Mouse (Mus musculus) lung, adult 2 months (tissue): ENCODE measurements around the gene Gtf2ird1.

ENCODE experiments used
- CTCF ChIP-seq: fragments of 200-500 bp; IDR thresholded peaks from 2 replicates; pipeline ENCODE4 v1.5.1; 2011; ENCODE audit warnings: mild to moderate bottlenecking, low read length, control low read depth; ENCODE audit not compliant: insufficient read depth
- POLR2A ChIP-seq: fragments of 200-500 bp; IDR thresholded peaks from 2 replicates; pipeline ENCODE4 v1.6.1; 2011; ENCODE audit warnings: low read depth, mild to moderate bottlenecking, control low read depth, low read length, borderline replicate concordance; ENCODE audit errors: extremely low read depth

GRCm38 (mm10) chr5:134318903-134319302, 137.6 kb downstream of the Gtf2ird1 start:
- TF ChIP-seq CTCF: no peak
- no peak for TF ChIP-seq POLR2A
